In genomic region chr17:15585691-15586090, GRCm38 (mm10) we compare ENCODE assay signal across 15 mouse cellular contexts. TPM values are rescaled to one million over a fixed set of nuclear protein-coding genes. Genes with fewer than 3 reads are reported as not detected.
DNase-seq lines count a peak whose midpoint lies in the region; ATAC-seq and TF ChIP-seq lines count a peak whose summit lies in the region.
"Had no signal": no experiment of that assay in that cellular context is flagged by ENCODE, and none has a peak within 500 bp of the region (broad histone marks: within the 10 kb centered on the region; RNA-seq: fewer than 3 reads in every experiment).

No protein-coding gene starts in this region.

- TF ChIP-seq POLR2A in liver, adult 2 months (IDR thresholded peaks at IDR 0.05; ENCODE audit: extremely low read depth, insufficient read depth, low read length) = no peak

- no peaks in the 10 kb centered on the region for H3K36me3 ChIP-seq in liver, adult 2 months (ENCODE audit: control insufficient read depth, insufficient read depth, low read length)
- H3K36me3 ChIP-seq in liver, embryonic 12.5 days = no peaks in the 10 kb centered on the region
- H3K36me3 ChIP-seq: heart, embryonic 13.5 days; neural tube, embryonic 13.5 days had no signal

- intact Hi-C loops in heart, postnatal 25 days (cut with DNase I) = loop anchor here (5.0 kb wide), 1 partner anchor 137 kb away; no protein-coding TSS in a partner anchor

- H3K4me2 ChIP-seq in liver, embryonic 12.5 days = no peak overlapping the region
- H3K4me2 ChIP-seq: forebrain, embryonic 13.5 days; heart, embryonic 13.5 days; neural tube, embryonic 13.5 days had no signal

- peak; percentile 69 for DNase-seq in embryo, embryonic 10.5 days (ENCODE audit: low spot score)
- DNase-seq in embryo, embryonic 9.5 days (ENCODE audit: extremely low spot score) = no peak
- peak; percentile 13 for DNase-seq in liver, adult 2 months (ENCODE audit: extremely low read depth, low read depth, low spot score)
- DNase-seq in MEL-GATA-1-ER (ENCODE audit: extremely low read depth, low read depth) = peak; percentile 61
- no peak for DNase-seq in spleen, postnatal 14 days (ENCODE audit: low spot score in 2 of 2)
- DNase-seq in heart, postnatal 25 days (ENCODE audit: low spot score) = no peak
- DNase-seq: adrenal gland, postnatal 36 days; cerebellum, postnatal 25 days; kidney, adult 18-20 months; lung, postnatal 4 days had no signal

- H3K4me1 ChIP-seq in liver, adult 2 months (ENCODE audit: control insufficient read depth, insufficient read depth, low read length) = no peaks in the 10 kb centered on the region
- no peaks in the 10 kb centered on the region for H3K4me1 ChIP-seq in liver, embryonic 12.5 days
- H3K4me1 ChIP-seq: forebrain, embryonic 13.5 days; heart, embryonic 13.5 days; neural tube, embryonic 13.5 days had no signal

- ATAC-seq in liver, embryonic 12.5 days = no peak
- ATAC-seq in megakaryocyte progenitor cell, adult 5-6 weeks (replicated peaks; ENCODE audit: poor library complexity) = peak; percentile 70
- ATAC-seq: forebrain, embryonic 13.5 days had no signal

- no peak overlapping the region for H3K4me3 ChIP-seq in liver, adult 2 months (ENCODE audit: insufficient read depth, low read depth, low read length)
- no peak overlapping the region for H3K4me3 ChIP-seq in liver, embryonic 12.5 days
- H3K4me3 ChIP-seq: forebrain, embryonic 13.5 days; heart, embryonic 13.5 days; neural tube, embryonic 13.5 days had no signal

- no peak overlapping the region for H3K27ac ChIP-seq in liver, adult 2 months (replicated peaks; ENCODE audit: insufficient read depth, low read depth, low read length)
- H3K27ac ChIP-seq in liver, embryonic 12.5 days = no peak overlapping the region
- H3K27ac ChIP-seq: forebrain, embryonic 13.5 days; heart, embryonic 13.5 days; neural tube, embryonic 13.5 days had no signal

- no peaks in the 10 kb centered on the region for H3K9me3 ChIP-seq in liver, embryonic 12.5 days (replicated peaks)
- H3K9me3 ChIP-seq: forebrain, embryonic 13.5 days; heart, embryonic 13.5 days; neural tube, embryonic 13.5 days had no signal

- no peaks in the 10 kb centered on the region for H3K79me2 ChIP-seq in liver, adult 2 months (ENCODE audit: control insufficient read depth, insufficient read depth, low read length)

- no peak overlapping the region for H3K9ac ChIP-seq in liver, adult 2 months (ENCODE audit: low read depth, low read length)
- H3K9ac ChIP-seq in liver, embryonic 12.5 days = no peak overlapping the region
- H3K9ac ChIP-seq: forebrain, embryonic 13.5 days; heart, embryonic 13.5 days; neural tube, embryonic 13.5 days had no signal

- no peak for TF ChIP-seq CTCF in liver, adult 2 months (IDR thresholded peaks at IDR 0.05; ENCODE audit: low read depth, low read length)

- H3K27me3 ChIP-seq in liver, adult 2 months (ENCODE audit: control insufficient read depth, insufficient read depth, low read length) = no peaks in the 10 kb centered on the region
- no peaks in the 10 kb centered on the region for H3K27me3 ChIP-seq in liver, embryonic 12.5 days (replicated peaks)
- H3K27me3 ChIP-seq: forebrain, embryonic 13.5 days; heart, embryonic 13.5 days; neural tube, embryonic 13.5 days had no signal

- WGBS in liver, adult 2 months = 42% methylated on average over 4 of the region's 4 CpGs
- WGBS in liver, embryonic 12.5 days (ENCODE audit: insufficient replicate concordance) = 25% methylated on average over 4 of the region's 4 CpGs

RNA-seq across cellular contexts. Expression of gene Prdm9, which starts 21.5 kb away (rescaled TPM):
- total RNA-seq in liver, adult 2 months (2014; rRNA removed) = 4.9 and 5.4 TPM in 2 replicates
- 1.8 and 2.5 TPM in 2 replicates for polyA plus RNA-seq in liver, adult 2 months (2012; rRNA removed)
- 0.80 and 0.83 TPM in 2 replicates for polyA plus RNA-seq in liver, embryonic 12.5 days (2016; fragmentation: Nextera tagmentation; extraction: Ambion mirVana)
- 2.1 and 3.2 TPM in 2 replicates for total RNA-seq in megakaryocyte progenitor cell, adult 5-6 weeks (2015)
- total RNA-seq in megakaryocyte progenitor cell, adult 5-6 weeks (2017) = 1.3 and 5.2 TPM in 2 replicates
- total RNA-seq in heart, postnatal 25 days (2021) = 1 to 10 TPM; 2.4 to 2.6 TPM

RNA-seq across cellular contexts. Expression of gene Pdcd2, which starts 58.6 kb away (rescaled TPM):
- total RNA-seq in liver, adult 2 months (2014; rRNA removed) = 25.9 and 32.9 TPM in 2 replicates
- polyA plus RNA-seq in liver, adult 2 months (2012; rRNA removed) = 20.8 and 25.1 TPM in 2 replicates
- 39.2 and 39.8 TPM in 2 replicates for polyA plus RNA-seq in liver, embryonic 12.5 days (2016; fragmentation: Nextera tagmentation; extraction: Ambion mirVana)
- 61.5 and 79.9 TPM in 2 replicates for total RNA-seq in megakaryocyte progenitor cell, adult 5-6 weeks (2015)
- total RNA-seq in megakaryocyte progenitor cell, adult 5-6 weeks (2017) = 93.2 and 126 TPM in 2 replicates
- 10 to 100 TPM; 16.1 to 16.9 TPM for total RNA-seq in heart, postnatal 25 days (2021)

Comparison
In these comparisons a context has a peak if more than half of its experiments do, and no peak if none do; other contexts are left out.
1. DNase-seq: peak in embryo, embryonic 10.5 days (single experiment), liver, adult 2 months (single experiment) and MEL-GATA-1-ER (single experiment); none in embryo, embryonic 9.5 days (single experiment), spleen, postnatal 14 days (0 of 2) and heart, postnatal 25 days (single experiment).